Mouse (Mus musculus): ENCODE data around the gene Socs7.

- TF ChIP-seq CTCF (IDR thresholded peaks at IDR 0.05; ENCODE audit: extremely low read depth, insufficient read length, insufficient replicate concordance, low read depth, low read length) (no peak), POLR2A (IDR thresholded peaks at IDR 0.05; ENCODE audit: low read depth, low read length) (no peak)
Observed at GRCm38 (mm10) chr11:97403614-97404183, 41.3 kb downstream of the Socs7 start.
